Mouse (Mus musculus): ENCODE data around the gene Slc34a3.

DNA sequence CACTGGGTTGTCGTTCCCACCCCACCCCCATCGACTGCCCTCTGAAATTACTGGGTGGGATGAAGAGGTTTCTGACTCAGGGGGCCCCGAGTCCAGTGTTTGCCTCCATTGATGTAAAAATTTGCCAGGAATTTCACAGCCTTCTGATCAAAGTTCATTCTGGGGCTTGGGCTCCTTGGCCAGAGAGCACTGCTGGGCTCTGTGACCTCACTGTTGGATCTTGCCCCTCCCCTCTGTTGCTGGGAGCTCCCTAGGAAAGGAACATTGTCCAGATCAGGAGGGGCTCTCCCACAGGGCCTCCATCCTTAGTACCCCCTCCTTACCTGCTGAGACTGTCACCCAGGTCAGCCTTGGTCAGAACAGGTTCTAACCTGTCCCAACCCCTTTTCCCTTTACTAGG lies 19.7 kb downstream of the Slc34a3 start, which contains the start of gene Stpg3:
- TF ChIP-seq KAT2A (conservative IDR thresholded peaks at IDR 0.05; ENCODE audit: low read depth, low read length) = no peak
- TF ChIP-seq CTCF (IDR thresholded peaks at IDR 0.05 in 2 of 3, conservative IDR thresholded peaks at IDR 0.05 in 1 of 3; ENCODE audit: control insufficient read depth in 1 of 3, insufficient read depth in 1 of 3, low read depth in 2 of 3, low read length in 3 of 3, poor library complexity in 1 of 3, severe bottlenecking in 1 of 3) = no peak
- TF ChIP-seq ZC3H11A (IDR thresholded peaks at IDR 0.05; ENCODE audit: low read depth, low read length) = no peak
- no peak for TF ChIP-seq ZKSCAN1 (IDR thresholded peaks at IDR 0.05; ENCODE audit: low read depth, low read length)
- TF ChIP-seq EP300 (IDR thresholded peaks at IDR 0.05; ENCODE audit: low read depth in 1 of 2, low read length in 2 of 2) = no peak
- no peak for TF ChIP-seq GATA1 (IDR thresholded peaks at IDR 0.05; ENCODE audit: low read depth, low read length)
